Mouse (Mus musculus): ENCODE data around the gene Klhl13. TPM values are rescaled to one million over a fixed set of nuclear protein-coding genes. Genes with fewer than 3 reads are reported as not detected.

The Klhl13 gene
- polyA plus RNA-seq (2014; fragmentation: Illumina TruSeq; extraction: RNeasy Lipid Tissue Mini Kit (QIAGEN cat#74804)): 104 TPM

GRCm38 (mm10) chrX:23364514-23365381 is at the start of gene Klhl13:
TSS of gene Klhl13 (minus strand) at chrX:23365082.

Measured in ovary, adult 10 weeks (tissue).